Mouse (Mus musculus) kidney, embryonic 15.5 days (tissue): ENCODE measurements around the gene Uhrf1. TPM values are rescaled to one million over a fixed set of nuclear protein-coding genes. Genes with fewer than 3 reads are reported as not detected.
A peak's percentile ranks its signal among the peaks of the same experiment; 100 is the strongest.
"Not testable (repeated sequence)": the region's sequence is repeated elsewhere in the genome, so short reads cannot be mapped to it uniquely, and the experiment has no call there.

Source experiments
- ATAC-seq: fragments of 200-750 bp; cut with Nextera tagmentation; replicated peaks from 2 replicates; pipeline ENCODE4 v1.8.0; 2017; ENCODE audit warnings: moderate TSS enrichment; ENCODE audit not compliant: low FRiP score
- H3K27ac ChIP-seq: fragments of 300-500 bp; sonication (generic); 2 replicates; pipeline ENCODE4 v1.5.1; 2015; ENCODE audit warnings: mild to moderate bottlenecking, inconsistent platforms
- H3K27me3 ChIP-seq: fragments of 300-500 bp; sonication (generic); 2 replicates; pipeline ENCODE4 v1.6.1; 2015; ENCODE audit warnings: inconsistent platforms
- H3K36me3 ChIP-seq: fragments of 300-500 bp; sonication (generic); 2 replicates; pipeline ENCODE4 v1.6.1; 2015; ENCODE audit warnings: inconsistent platforms
- H3K4me1 ChIP-seq: fragments of 300-500 bp; sonication (generic); 2 replicates; pipeline ENCODE4 v1.6.1; 2015; ENCODE audit warnings: inconsistent platforms
- H3K4me2 ChIP-seq: fragments of 300-500 bp; sonication (generic); 2 replicates; pipeline ENCODE4 v1.6.1; 2015; ENCODE audit warnings: moderate library complexity, mild to moderate bottlenecking, inconsistent platforms
- H3K4me3 ChIP-seq: fragments of 300-500 bp; sonication (generic); replicated peaks from 2 replicates; pipeline ENCODE4 v1.5.1; 2015; ENCODE audit warnings: mild to moderate bottlenecking, inconsistent platforms
- H3K9ac ChIP-seq: fragments of 300-500 bp; sonication (generic); 2 replicates; pipeline ENCODE4 v1.6.1; 2015; ENCODE audit warnings: mild to moderate bottlenecking, inconsistent platforms
- H3K9me3 ChIP-seq: fragments of 300-500 bp; sonication (generic); replicated peaks from 2 replicates; pipeline ENCODE4 v1.6.1; 2016; ENCODE audit warnings: inconsistent platforms
- WGBS: fragments of 180-500 bp; shearing (Covaris S2); methylation state at CpG from one replicate; pipeline ENCODE4 v1.1.7; 2015; ENCODE audit warnings: mixed read lengths; 5-methylcytosine and 5-hydroxymethylcytosine counted together
- polyA plus RNA-seq: library from polyadenylated mRNA; unstranded; fragments of >200 nt; fragmentation: Nextera tagmentation; extraction: Ambion mirVana; gene quantifications from 2 replicates; pipeline ENCODE4 v1.2.1, GENCODE M21; 2015

The Uhrf1 gene
- polyA plus RNA-seq = 162 and 175 TPM in 2 replicates

DNA sequence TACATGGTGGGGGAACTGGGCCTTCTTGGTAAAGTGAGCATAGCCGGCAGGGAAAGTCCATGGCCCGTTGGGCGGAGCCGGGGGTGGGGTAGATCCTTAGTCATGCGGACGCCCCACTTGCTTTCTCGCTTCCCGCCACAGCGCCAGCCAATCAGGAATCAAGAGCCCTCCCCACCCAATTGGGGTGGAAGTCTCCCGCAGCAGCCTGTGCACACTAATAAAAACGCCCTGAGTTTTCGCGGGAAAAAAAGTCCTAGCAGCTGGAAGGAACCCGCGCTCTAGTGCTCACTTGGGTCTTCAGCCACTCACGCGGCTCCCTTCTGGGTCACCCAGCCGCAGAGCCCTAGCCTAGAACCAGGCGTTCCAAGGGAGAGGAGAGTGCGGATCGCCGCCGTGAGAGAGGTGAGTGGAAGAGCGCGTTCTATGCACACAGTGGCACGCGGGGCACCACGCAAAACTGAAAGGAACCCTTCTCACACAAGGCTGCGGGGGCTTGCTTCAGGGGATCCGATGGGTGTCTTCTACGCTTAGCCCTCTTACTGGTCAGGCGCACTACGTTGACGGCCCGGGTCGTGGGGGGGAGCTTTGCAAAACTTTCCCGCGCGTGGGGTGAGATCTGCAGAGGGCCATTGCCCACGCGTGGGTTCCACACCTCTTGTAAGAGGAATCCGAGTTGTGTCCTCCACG is at the start of gene Uhrf1:
TSS of gene Uhrf1 (plus strand) at position 162 of the 687 bp plus-strand sequence.
- H3K36me3 ChIP-seq = peaks cover 29% of the 10 kb centered on the region
- H3K4me1 ChIP-seq = peaks cover 58% of the 10 kb centered on the region
- H3K4me3 ChIP-seq = peak within 1 kb of the TSS; percentile 88
- H3K9ac ChIP-seq = peak within 1 kb of the TSS; percentile 79
- ATAC-seq = peak; percentile 84
- H3K9me3 ChIP-seq = no peaks in the 10 kb centered on the region
- no peaks in the 10 kb centered on the region for H3K27me3 ChIP-seq
- peak within 1 kb of the TSS; percentile 98 for H3K27ac ChIP-seq
- WGBS = under 1% methylated on average over 43 of the region's 43 CpGs
- H3K4me2 ChIP-seq = peak within 1 kb of the TSS; percentile 99

GRCm38 (mm10) chr17:56254695-56255094 is 48.4 kb upstream of the Uhrf1 start:
- Histone ChIP-seq H3K4me1 (peaks cover 40% of the 10 kb centered on the region), H3K4me3 (no peak overlapping the region), H3K9me3 (no peaks in the 10 kb centered on the region), H3K27ac (no peak overlapping the region), H3K36me3 (peaks cover 19% of the 10 kb centered on the region), H3K27me3 (no peaks in the 10 kb centered on the region), H3K4me2 (no peak overlapping the region), H3K9ac (no peak overlapping the region)
- WGBS = 84% methylated on average over 4 of the region's 4 CpGs
- no peak for ATAC-seq

- Histone ChIP-seq H3K4me3 (peak overlapping the region; percentile 71), H3K27ac (peak overlapping the region; percentile 54), H3K9ac (no peak overlapping the region), H3K36me3 (peaks cover 27% of the 10 kb centered on the region), H3K9me3 (no peaks in the 10 kb centered on the region), H3K27me3 (no peaks in the 10 kb centered on the region), H3K4me1 (peaks cover 48% of the 10 kb centered on the region), H3K4me2 (peak overlapping the region; percentile 66)
- no peak for ATAC-seq
- WGBS = 18% methylated on average over 9 of the region's 9 CpGs
Observed at GRCm38 (mm10) chr17:56255429-56255828, 47.7 kb upstream of the Uhrf1 start.

- WGBS = under 1% methylated on average over 32 of the region's 32 CpGs
Observed at GRCm38 (mm10) chr17:56255863-56256238, 47.3 kb upstream of the Uhrf1 start.

DNA sequence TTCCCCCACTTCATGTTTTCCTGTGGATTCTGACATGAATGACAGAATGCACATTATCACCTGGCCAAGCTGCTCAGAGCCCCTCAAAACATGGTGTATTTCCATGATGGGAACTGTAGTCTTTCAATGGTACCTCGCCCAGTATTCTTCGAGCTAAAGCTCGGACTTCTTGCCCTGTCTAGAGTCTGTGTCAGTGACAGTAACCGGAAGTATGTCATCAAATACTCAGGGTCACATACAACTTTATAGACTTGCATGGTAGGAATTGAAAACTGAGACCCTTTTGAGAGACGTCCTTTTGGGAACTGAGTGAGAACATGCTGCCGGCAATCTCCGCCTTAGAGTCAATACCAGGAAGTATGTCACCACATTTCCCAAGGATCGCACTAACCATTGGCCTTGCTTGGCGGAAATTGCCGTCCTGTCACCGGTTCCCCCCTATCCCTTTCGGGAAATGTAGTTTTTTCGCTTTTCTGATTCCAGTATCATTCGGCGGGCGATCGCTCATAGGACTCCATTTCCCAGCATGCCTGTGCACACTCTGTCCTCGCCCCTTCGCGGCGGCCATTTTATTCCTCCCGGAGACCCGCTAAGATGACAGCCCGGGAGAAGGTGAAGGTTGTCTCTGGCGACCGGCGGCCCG is 46.8 kb upstream of the Uhrf1 start, which contains the start of gene Fem1a:
TSS of gene Fem1a (plus strand) at position 572 of the 643 bp plus-strand sequence.
- peak within 1 kb of the TSS; percentile 67 for H3K9ac ChIP-seq
- WGBS = under 1% methylated on average over 28 of the region's 28 CpGs
- no peaks in the 10 kb centered on the region for H3K27me3 ChIP-seq
- H3K9me3 ChIP-seq = no peaks in the 10 kb centered on the region
- peaks cover 36% of the 10 kb centered on the region for H3K36me3 ChIP-seq
- ATAC-seq = peak; percentile 91
- H3K4me1 ChIP-seq = peaks cover 51% of the 10 kb centered on the region
- peak within 1 kb of the TSS; percentile 71 for H3K4me3 ChIP-seq
- peak within 1 kb of the TSS; percentile 97 for H3K27ac ChIP-seq
- H3K4me2 ChIP-seq = peak within 1 kb of the TSS; percentile 93

More at GRCm38 (mm10) chr17:56255863-56256238, 47.3 kb upstream of the Uhrf1 start:
- H3K4me2 ChIP-seq = peak overlapping the region; percentile 66
- peak overlapping the region; percentile 71 for H3K4me3 ChIP-seq
- peak overlapping the region; percentile 53 for H3K9ac ChIP-seq
- no peaks in the 10 kb centered on the region for H3K9me3 ChIP-seq
- no peaks in the 10 kb centered on the region for H3K27me3 ChIP-seq
- peak; percentile 92 for ATAC-seq
- H3K27ac ChIP-seq = peak overlapping the region; percentile 97
- H3K36me3 ChIP-seq = peaks cover 31% of the 10 kb centered on the region
- peaks cover 50% of the 10 kb centered on the region for H3K4me1 ChIP-seq

- Histone ChIP-seq H3K9ac (peak overlapping the region; percentile 67), H3K27me3 (no peaks in the 10 kb centered on the region), H3K9me3 (no peaks in the 10 kb centered on the region), H3K4me3 (peak overlapping the region; percentile 71), H3K4me2 (peak overlapping the region; percentile 93), H3K4me1 (peaks cover 53% of the 10 kb centered on the region), H3K36me3 (peaks cover 44% of the 10 kb centered on the region), H3K27ac (peak overlapping the region; percentile 85)
- 7% methylated on average over 58 of the region's 58 CpGs for WGBS
- peak; percentile 1; the same call in 1 of the 2 replicates for ATAC-seq
Observed at GRCm38 (mm10) chr17:56257181-56257894, 45.8 kb upstream of the Uhrf1 start.

- not testable (repeated sequence) for H3K27ac ChIP-seq, H3K27me3 ChIP-seq, H3K9ac ChIP-seq, ATAC-seq, H3K9me3 ChIP-seq
- WGBS = 89% methylated on average over 19 of the region's 19 CpGs
- Histone ChIP-seq H3K4me1 (peaks cover 53% of the 10 kb centered on the region), H3K36me3 (peaks cover 53% of the 10 kb centered on the region), H3K4me2 (peak overlapping the region; percentile 93; the same call in 1 of the 2 replicates), H3K4me3 (peak overlapping the region; percentile 71; the same call in 1 of the 2 replicates)
Observed at GRCm38 (mm10) chr17:56258269-56258668, 44.9 kb upstream of the Uhrf1 start.

- Histone ChIP-seq H3K4me2 (peak overlapping the region; percentile 93; the same call in 1 of the 2 replicates), H3K4me1 (peaks cover 53% of the 10 kb centered on the region), H3K4me3 (peak overlapping the region; percentile 1; the same call in 1 of the 2 replicates), H3K36me3 (peaks cover 54% of the 10 kb centered on the region)
- 50% methylated on average over 2 of the region's 2 CpGs for WGBS
- not testable (repeated sequence) for H3K27ac ChIP-seq, ATAC-seq, H3K27me3 ChIP-seq, H3K9me3 ChIP-seq, H3K9ac ChIP-seq
Observed at GRCm38 (mm10) chr17:56258812-56259211, 44.3 kb upstream of the Uhrf1 start.

- 87% methylated on average over 10 of the region's 10 CpGs for WGBS
- Histone ChIP-seq H3K36me3 (peaks cover 54% of the 10 kb centered on the region), H3K9me3 (no peaks in the 10 kb centered on the region), H3K4me2 (peak overlapping the region; percentile 93; the same call in 1 of the 2 replicates), H3K27ac (no peak overlapping the region), H3K4me1 (peaks cover 53% of the 10 kb centered on the region), H3K27me3 (no peaks in the 10 kb centered on the region), H3K4me3 (peak overlapping the region; percentile 1), H3K9ac (0 out of 2 replicates have a peak overlapping the region, but pooled peaks have one; percentile 17)
- no peak for ATAC-seq
Observed at GRCm38 (mm10) chr17:56259301-56260037, 43.7 kb upstream of the Uhrf1 start.

GRCm38 (mm10) chr17:56261166-56261565 is 42.0 kb upstream of the Uhrf1 start:
- WGBS = 75% methylated on average over 3 of the region's 3 CpGs
- ATAC-seq = no peak
- Histone ChIP-seq H3K27ac (no peak overlapping the region), H3K4me1 (peaks cover 46% of the 10 kb centered on the region), H3K4me2 (no peak overlapping the region), H3K9ac (no peak overlapping the region), H3K27me3 (no peaks in the 10 kb centered on the region), H3K9me3 (no peaks in the 10 kb centered on the region), H3K36me3 (peaks cover 54% of the 10 kb centered on the region), H3K4me3 (no peak overlapping the region)

DNA sequence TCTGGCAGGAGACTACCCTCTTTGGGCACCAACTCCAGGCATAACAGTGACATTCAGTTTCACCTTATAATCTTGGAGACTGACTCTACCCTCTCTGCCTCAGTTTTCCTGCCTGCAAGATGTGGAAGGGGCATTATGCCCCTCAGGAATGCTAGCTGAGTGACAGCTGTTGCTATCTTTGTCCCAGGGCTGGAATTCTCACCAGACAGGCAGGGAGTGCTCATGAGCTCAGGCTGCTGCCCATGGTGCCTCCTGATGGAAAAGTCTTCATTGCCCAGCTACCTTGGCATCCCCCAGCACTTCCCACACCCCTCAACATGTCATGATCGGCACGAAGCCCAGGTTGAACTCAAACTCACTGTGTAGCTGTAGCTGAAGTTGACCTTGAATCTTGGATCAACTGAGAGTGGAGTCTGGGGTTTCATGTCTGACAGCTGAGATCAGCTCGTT is 40.5 kb upstream of the Uhrf1 start:
- ATAC-seq = no peak

More for the DNA sequence above, 40.5 kb upstream of the Uhrf1 start:
- no peak overlapping the region for H3K4me2 ChIP-seq
- peaks cover 41% of the 10 kb centered on the region for H3K4me1 ChIP-seq
- no peaks in the 10 kb centered on the region for H3K9me3 ChIP-seq
- no peak overlapping the region for H3K9ac ChIP-seq
- whole genome bisulfite sequencing = 80% methylated on average over 3 of the region's 3 CpGs
- no peaks in the 10 kb centered on the region for H3K27me3 ChIP-seq
- H3K36me3 ChIP-seq = peaks cover 54% of the 10 kb centered on the region
- H3K4me3 ChIP-seq = no peak overlapping the region
- H3K27ac ChIP-seq = no peak overlapping the region
